Mouse (Mus musculus) intestine, embryonic 14.5 days (tissue): ENCODE measurements around the gene Ddx19b. TPM values are rescaled to one million over a fixed set of nuclear protein-coding genes. Genes with fewer than 3 reads are reported as not detected.
"Not testable (repeated sequence)": the region's sequence is repeated elsewhere in the genome, so short reads cannot be mapped to it uniquely, and the experiment has no call there.

Source experiments
- ATAC-seq: fragments of 200-750 bp; cut with Nextera tagmentation; replicated peaks from 2 replicates; pipeline ENCODE4 v1.8.0; 2017; ENCODE audit warnings: low read depth, moderate number of reproducible peaks, moderate TSS enrichment, moderate library complexity; ENCODE audit not compliant: low FRiP score, low TSS enrichment
- DNase-seq: peaks from one replicate; pipeline ENCODE4 v3.0.0-alpha.2; 2018; ENCODE audit warnings: low spot score
- H3K27ac ChIP-seq: fragments of 300-500 bp; sonication (generic); 2 replicates; pipeline ENCODE4 v1.5.1; 2014; ENCODE audit warnings: low read depth, mild to moderate bottlenecking, control low read depth
- H3K27me3 ChIP-seq: fragments of 300-500 bp; sonication (generic); replicated peaks from 2 replicates; pipeline ENCODE4 v1.6.1; 2014; ENCODE audit warnings: low read length, control low read depth; ENCODE audit not compliant: control insufficient read depth, insufficient read depth
- H3K36me3 ChIP-seq: fragments of 300-500 bp; sonication (generic); 2 replicates; pipeline ENCODE4 v1.6.1; 2014; ENCODE audit warnings: low read length, control low read depth; ENCODE audit not compliant: control insufficient read depth, insufficient read depth
- H3K4me1 ChIP-seq: fragments of 300-500 bp; sonication (generic); replicated peaks from 2 replicates; pipeline ENCODE4 v1.6.1; 2014; ENCODE audit warnings: low read length, control low read depth, mixed read lengths; ENCODE audit not compliant: control insufficient read depth, insufficient read depth
- H3K4me2 ChIP-seq: fragments of 300-500 bp; sonication (generic); 2 replicates; pipeline ENCODE4 v1.6.1; 2014; ENCODE audit warnings: low read length
- H3K4me3 ChIP-seq: fragments of 300-500 bp; sonication (generic); 2 replicates; pipeline ENCODE4 v1.5.1; 2014; ENCODE audit warnings: low read depth, low read length, control low read depth, mixed read lengths
- H3K9ac ChIP-seq: fragments of 300-500 bp; sonication (generic); 2 replicates; pipeline ENCODE4 v1.6.1; 2014; ENCODE audit warnings: mild to moderate bottlenecking, low read length
- H3K9me3 ChIP-seq: fragments of 300-500 bp; sonication (generic); 2 replicates; pipeline ENCODE4 v1.6.1; 2016; ENCODE audit warnings: low read length, control low read depth; ENCODE audit not compliant: control insufficient read depth
- WGBS: fragments of 180-500 bp; shearing (Covaris S2); extraction: QIAGEN DNeasy Blood & Tissue Kit; methylation state at CpG from one replicate; pipeline ENCODE4 v1.1.7; 2014; 5-methylcytosine and 5-hydroxymethylcytosine counted together
- polyA plus RNA-seq: library from polyadenylated mRNA; unstranded; fragments of >200 nt; fragmentation: Nextera tagmentation; extraction: Ambion mirVana; gene quantifications from 2 replicates; pipeline ENCODE4 v1.2.1, GENCODE M21; 2014

Ddx19b gene
- polyA plus RNA-seq, 1 experiment from 2014 or later: 7.0 TPM

DNA sequence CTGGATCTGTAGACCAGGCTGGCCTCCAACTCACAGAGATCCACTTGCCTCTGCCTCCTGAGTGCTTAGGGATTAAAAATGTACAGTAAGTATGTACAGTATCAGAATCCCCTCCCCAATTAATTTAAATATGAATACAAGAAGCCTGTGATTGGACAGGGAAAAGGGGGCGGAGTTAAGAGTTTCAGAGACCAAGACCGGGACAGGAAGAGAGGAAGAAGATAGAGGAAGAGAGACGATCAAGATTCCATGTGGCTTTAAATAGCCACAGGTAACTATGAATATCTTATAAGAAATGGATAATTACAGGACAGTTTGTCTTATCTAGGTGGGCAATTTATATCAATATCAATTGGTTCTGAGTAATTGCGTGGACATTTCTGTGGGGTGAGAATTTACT is 2.0 kb downstream of the Ddx19b start:
- Histone ChIP-seq H3K4me3 (no peak overlapping the region), H3K9me3 (no peaks in the 10 kb centered on the region), H3K27me3 (no peaks in the 10 kb centered on the region), H3K27ac (no peak overlapping the region), H3K4me1 (peaks cover 11% of the 10 kb centered on the region), H3K4me2 (no peak overlapping the region), H3K36me3 (no peaks in the 10 kb centered on the region), H3K9ac (no peak overlapping the region)
- no peak for DNase-seq
- whole genome bisulfite sequencing: 62% methylated on average over 4 of the region's 4 CpGs
- ATAC-seq: no peak

DNA sequence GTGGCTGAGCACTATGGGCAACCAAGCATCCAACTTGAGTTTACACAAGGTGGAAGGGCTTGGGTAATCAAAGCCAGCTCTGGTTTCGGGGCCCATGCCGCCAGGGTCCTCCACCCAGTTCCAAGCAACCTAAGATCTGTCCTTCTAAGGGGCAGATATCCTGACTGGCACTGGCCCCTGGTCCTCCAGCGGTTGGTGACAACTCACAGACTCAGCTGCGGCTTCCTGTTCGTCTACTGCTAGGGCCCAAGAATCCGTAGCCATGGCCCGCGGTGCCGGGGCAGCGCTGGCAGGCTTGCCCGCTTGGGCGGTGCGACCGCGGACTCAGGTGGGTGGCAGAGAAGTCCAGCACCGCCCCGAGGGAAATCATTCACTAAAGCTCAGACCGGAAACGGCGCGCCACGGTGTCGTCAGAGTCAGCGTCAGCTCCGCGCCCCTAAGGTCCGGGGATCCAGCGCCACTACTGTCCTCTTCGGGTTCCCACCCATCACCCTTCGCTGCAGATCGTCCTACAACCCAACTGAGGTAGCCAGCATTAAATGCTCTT is 4.1 kb downstream of the Ddx19b start:
- Histone ChIP-seq H3K4me2 (peak overlapping the region; percentile 73), H3K9me3 (no peaks in the 10 kb centered on the region), H3K36me3 (no peaks in the 10 kb centered on the region), H3K4me1 (peaks cover 8% of the 10 kb centered on the region; the same call in 1 of the 2 replicates), H3K27me3 (no peaks in the 10 kb centered on the region), H3K4me3 (peak overlapping the region; percentile 89), H3K9ac (peak overlapping the region; percentile 65), H3K27ac (peak overlapping the region; percentile 60; the same call in 1 of the 2 replicates)
- ATAC-seq: peak; percentile 89
- peak; percentile 94 for DNase-seq
- under 1% methylated on average over 31 of the region's 31 CpGs for WGBS

DNA sequence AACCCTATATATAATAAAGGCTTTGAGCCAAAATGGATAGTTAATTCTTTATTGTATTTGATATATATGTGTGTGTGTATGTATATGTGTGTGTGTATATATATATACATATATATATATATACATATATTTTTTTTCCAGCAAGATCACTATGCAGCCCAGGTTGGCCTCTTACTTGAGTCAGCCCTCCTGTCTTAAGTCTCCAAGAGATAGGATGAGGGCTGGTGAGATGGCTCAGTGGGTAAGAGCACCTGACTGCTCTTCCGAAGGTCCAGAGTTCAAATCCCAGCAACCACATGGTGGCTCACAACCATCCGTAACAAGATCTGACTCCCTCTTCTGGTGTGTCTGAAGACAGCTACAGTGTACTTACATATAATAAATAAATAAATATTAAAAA is 4.9 kb downstream of the Ddx19b start:
- not testable (repeated sequence) for H3K4me2 ChIP-seq, H3K9ac ChIP-seq, H3K27me3 ChIP-seq, H3K36me3 ChIP-seq, H3K4me1 ChIP-seq, DNase-seq, ATAC-seq, H3K4me3 ChIP-seq, H3K27ac ChIP-seq, H3K9me3 ChIP-seq
- 100% methylated on average over 1 of the region's 2 CpGs for WGBS

DNA sequence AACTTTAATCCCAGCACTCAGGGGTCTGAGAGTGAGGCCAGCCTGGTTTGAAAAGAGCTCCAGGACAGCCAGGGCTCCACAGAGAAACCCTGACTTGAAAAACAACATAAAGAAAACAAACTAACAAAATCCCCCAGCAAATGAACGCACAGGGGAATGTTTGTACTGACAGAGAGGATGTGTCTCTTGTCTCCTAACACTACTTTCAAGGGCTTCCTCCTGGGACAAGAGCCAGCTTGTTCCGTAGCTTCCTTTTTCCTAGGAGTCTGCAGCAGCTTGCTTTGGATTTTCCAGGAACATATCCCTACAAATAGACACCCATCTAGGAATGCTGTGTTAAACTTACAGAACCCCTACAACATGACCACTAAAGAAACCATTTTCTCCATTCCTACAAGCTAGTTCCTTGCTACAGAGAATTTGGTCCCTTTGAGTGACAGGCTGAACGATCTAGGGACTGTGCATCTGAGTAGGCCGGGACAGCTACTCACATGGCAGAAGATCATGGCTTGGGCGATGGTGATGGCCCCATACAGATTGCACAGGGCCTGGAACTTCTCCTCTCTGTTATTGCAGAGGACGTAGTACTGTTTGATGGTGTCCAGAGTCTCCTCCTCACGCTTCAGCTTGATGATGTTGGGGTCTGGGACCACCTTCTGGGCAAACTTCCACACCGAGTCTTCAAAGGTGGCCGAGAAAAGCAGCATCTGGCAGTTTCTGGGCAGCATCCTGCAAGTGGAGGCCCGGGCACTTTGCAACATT is 21.1 kb downstream of the Ddx19b start:
- 92% methylated on average over 9 of the region's 10 CpGs for WGBS
- ATAC-seq, H3K27ac ChIP-seq, H3K4me3 ChIP-seq, H3K4me2 ChIP-seq, H3K27me3 ChIP-seq, H3K9me3 ChIP-seq, H3K4me1 ChIP-seq, H3K9ac ChIP-seq, DNase-seq: not testable (repeated sequence)
- peaks cover 41% of the 10 kb centered on the region for H3K36me3 ChIP-seq

DNA sequence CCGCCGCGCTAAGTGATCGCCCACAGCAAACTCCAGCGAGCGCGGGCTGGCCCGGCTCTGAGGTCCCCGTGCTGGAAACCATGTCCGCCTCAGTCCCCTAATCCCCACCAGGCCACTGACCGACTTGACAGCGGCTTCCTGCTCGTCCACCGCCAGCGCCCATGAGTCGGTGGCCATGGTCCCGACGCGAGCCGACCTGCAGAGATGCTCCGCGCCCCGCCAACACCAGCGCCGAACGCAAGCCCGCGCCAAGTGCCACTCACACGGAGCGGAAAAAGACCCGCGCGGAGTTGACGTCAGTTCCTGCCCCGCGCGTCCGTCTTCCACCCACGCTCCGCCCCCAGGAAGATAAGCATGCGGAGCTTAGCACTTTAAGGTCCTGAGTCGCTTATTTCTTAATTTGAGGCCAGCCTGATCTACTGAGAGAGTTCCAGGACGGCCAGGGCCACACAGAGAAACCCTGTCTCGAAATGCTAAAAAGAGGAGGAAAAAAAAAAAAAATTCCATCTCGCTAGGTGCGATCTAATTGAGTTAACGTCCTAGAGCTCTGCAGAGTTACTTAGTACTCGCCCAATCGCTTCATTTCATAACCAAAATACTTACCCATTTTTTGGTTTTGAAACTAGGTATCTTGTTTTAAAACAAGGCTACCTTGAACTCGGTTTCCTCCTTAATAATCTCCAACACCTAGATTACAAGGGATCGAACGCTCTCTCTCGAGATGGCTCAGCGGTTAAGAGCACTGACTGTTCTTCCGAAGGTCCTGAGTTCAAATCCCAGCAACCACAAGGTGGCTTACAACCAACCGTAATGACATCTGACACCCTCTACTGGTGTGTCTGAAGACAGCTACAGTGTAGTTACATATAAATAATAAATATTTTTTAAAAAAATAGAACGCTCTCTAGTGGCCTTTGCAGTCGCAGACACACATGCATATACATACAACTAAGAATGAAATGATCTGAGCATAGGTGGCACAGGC is 33.7 kb downstream of the Ddx19b start, which contains the start of gene Ddx19a:
Ddx19a (minus strand) TSS at position 254 of the 985 bp plus-strand sequence.
- H3K36me3 ChIP-seq: peaks cover 5% of the 10 kb centered on the region
- DNase-seq (peak; percentile 90), ATAC-seq (peak; percentile 94)
- 3% methylated on average over 58 of the region's 58 CpGs for WGBS
- peak within 1 kb of the TSS; percentile 91 for H3K4me2 ChIP-seq
- H3K4me3 ChIP-seq: peak within 1 kb of the TSS; percentile 98
- peak within 1 kb of the TSS; percentile 78 for H3K9ac ChIP-seq
- H3K27me3 ChIP-seq: no peaks in the 10 kb centered on the region
- H3K27ac ChIP-seq: peak within 1 kb of the TSS; percentile 80
- H3K4me1 ChIP-seq: 0 out of 2 replicates have a peak, but pooled peaks cover 7% of the 10 kb centered on the region
- H3K9me3 ChIP-seq: no peaks in the 10 kb centered on the region

DNA sequence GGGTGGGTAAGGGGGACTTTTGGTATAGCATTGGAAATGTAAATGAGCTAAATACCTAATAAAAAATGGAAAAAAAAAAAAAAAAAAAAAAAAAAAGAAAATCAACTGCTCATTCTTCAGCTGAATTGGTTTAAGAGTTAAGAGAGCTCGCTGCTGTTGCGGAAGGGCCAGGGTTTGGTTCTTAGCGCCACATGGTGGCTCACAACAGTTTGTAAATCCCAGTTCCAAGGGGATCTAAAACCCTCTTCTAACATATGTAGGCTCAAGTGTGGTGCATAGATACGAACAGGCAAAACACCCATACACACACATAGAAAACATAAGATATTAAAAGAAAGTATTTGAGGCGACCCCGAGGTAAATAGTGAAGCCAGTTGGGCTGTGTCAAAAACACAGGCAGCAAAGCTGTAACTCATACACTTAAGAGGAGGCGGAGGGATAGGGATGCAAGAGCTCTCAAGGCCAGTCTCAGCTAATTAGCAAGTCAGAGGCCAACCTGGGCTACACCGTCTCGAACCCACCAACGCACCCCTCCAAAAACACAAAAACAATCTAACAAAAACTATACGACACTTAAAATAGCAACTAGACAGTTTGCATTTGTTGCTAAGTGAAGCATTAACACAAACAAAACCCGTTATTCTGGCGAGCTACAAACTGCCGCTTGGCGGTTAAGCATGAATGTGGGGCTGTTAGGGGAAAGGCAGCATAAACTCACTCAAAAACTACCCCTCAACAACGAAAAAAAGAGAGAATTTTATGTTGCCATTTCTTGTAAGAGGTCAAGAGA is 34.7 kb downstream of the Ddx19b start:
- peak overlapping the region; percentile 80 for H3K27ac ChIP-seq
- no peaks in the 10 kb centered on the region for H3K27me3 ChIP-seq
- ATAC-seq (no peak; the same call in 1 of the 2 replicates), DNase-seq (no peak)
- no peaks in the 10 kb centered on the region for H3K9me3 ChIP-seq
- 36% methylated on average over 16 of the region's 16 CpGs for WGBS
- peak overlapping the region; percentile 91 for H3K4me2 ChIP-seq
- peaks cover 15% of the 10 kb centered on the region for H3K36me3 ChIP-seq
- peak overlapping the region; percentile 78 for H3K9ac ChIP-seq
- H3K4me1 ChIP-seq: 0 out of 2 replicates have a peak, but pooled peaks cover 7% of the 10 kb centered on the region
- H3K4me3 ChIP-seq: peak overlapping the region; percentile 98

DNA sequence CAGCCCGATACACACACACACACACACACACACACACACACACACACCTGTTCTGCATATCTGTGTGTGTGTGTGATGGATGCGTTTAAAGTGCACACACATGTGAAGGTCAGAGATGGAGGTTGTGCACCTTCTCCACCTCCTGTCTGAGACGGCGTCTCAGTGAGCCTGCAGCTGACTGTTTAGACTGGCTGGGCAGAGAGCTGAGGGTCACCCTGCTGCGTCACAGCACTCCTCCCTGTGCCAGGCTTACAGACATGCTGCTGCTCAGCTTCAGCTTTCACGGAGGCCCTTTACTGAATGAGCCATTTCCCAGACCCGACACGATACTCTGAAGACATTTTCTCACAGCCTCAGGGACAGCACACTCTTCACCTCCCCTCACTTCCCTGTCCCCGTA is 41.5 kb downstream of the Ddx19b start:
- Histone ChIP-seq H3K9me3 (no peaks in the 10 kb centered on the region), H3K4me1 (no peaks in the 10 kb centered on the region), H3K27ac (no peak overlapping the region), H3K27me3 (no peaks in the 10 kb centered on the region), H3K9ac (no peak overlapping the region), H3K4me2 (no peak overlapping the region), H3K36me3 (peaks cover 73% of the 10 kb centered on the region), H3K4me3 (no peak overlapping the region)
- ATAC-seq: no peak
- no peak for DNase-seq
- WGBS: 83% methylated on average over 9 of the region's 9 CpGs
